Mouse (Mus musculus) heart, embryonic 16.5 days (tissue): Measurements from ENCODE around the gene Exoc3. TPM values are rescaled to one million over a fixed set of nuclear protein-coding genes. Genes with fewer than 3 reads are reported as not detected.

Source experiments
- ATAC-seq: fragments of 200-750 bp; cut with Nextera tagmentation; replicated peaks from 2 replicates; pipeline ENCODE4 v1.8.0; 2017; ENCODE audit warnings: moderate number of reproducible peaks; ENCODE audit not compliant: insufficient read depth, low FRiP score; ENCODE audit errors: extremely low read depth
- H3K27ac ChIP-seq: fragments of 300-500 bp; sonication (generic); 2 replicates; pipeline ENCODE4 v1.5.1; 2014; ENCODE audit warnings: mild to moderate bottlenecking, low read length, control low read depth, moderate library complexity
- H3K27me3 ChIP-seq: fragments of 300-500 bp; sonication (generic); 2 replicates; pipeline ENCODE4 v1.6.1; 2014; ENCODE audit warnings: low read length, mixed read lengths; ENCODE audit not compliant: control insufficient read depth, insufficient read depth
- H3K36me3 ChIP-seq: fragments of 300-500 bp; sonication (generic); 2 replicates; pipeline ENCODE4 v1.6.1; 2014; ENCODE audit not compliant: control insufficient read depth, insufficient read depth
- H3K4me1 ChIP-seq: fragments of 300-500 bp; sonication (generic); 2 replicates; pipeline ENCODE4 v1.6.1; 2014; ENCODE audit warnings: low read length, mixed read lengths; ENCODE audit not compliant: control insufficient read depth, insufficient read depth
- H3K4me2 ChIP-seq: fragments of 300-500 bp; sonication (generic); 2 replicates; pipeline ENCODE4 v1.6.1; 2014; ENCODE audit warnings: low read depth, mild to moderate bottlenecking, control low read depth, low read length
- H3K4me3 ChIP-seq: fragments of 300-500 bp; sonication (generic); 2 replicates; pipeline ENCODE4 v1.5.1; 2014; ENCODE audit warnings: mild to moderate bottlenecking, control low read depth, low read length
- H3K9ac ChIP-seq: fragments of 300-500 bp; sonication (generic); 2 replicates; pipeline ENCODE4 v1.6.1; 2014; ENCODE audit warnings: low read length, control low read depth
- H3K9me3 ChIP-seq: fragments of 300-500 bp; sonication (generic); replicated peaks from 2 replicates; pipeline ENCODE4 v1.6.1; 2016; ENCODE audit warnings: low read length; ENCODE audit not compliant: control insufficient read depth
- WGBS: fragments of 180-500 bp; shearing (Covaris S2); extraction: QIAGEN DNeasy Blood & Tissue Kit; methylation state at CpG from one replicate; pipeline ENCODE4 v1.1.7; 2014; 5-methylcytosine and 5-hydroxymethylcytosine counted together
- polyA plus RNA-seq: library from polyadenylated mRNA; unstranded; fragments of >200 nt; fragmentation: Nextera tagmentation; extraction: Ambion mirVana; gene quantifications from 2 replicates; pipeline ENCODE4 v1.2.1, GENCODE M21; 2015

The Exoc3 gene
- polyA plus RNA-seq, 1 experiment from 2014 or later = 61.9 TPM

GRCm38 (mm10) chr13:74145983-74146622 lies 62.4 kb downstream of the Exoc3 start:
- no peaks in the 10 kb centered on the region for H3K36me3 ChIP-seq
- H3K27ac ChIP-seq = no peak overlapping the region
- no peaks in the 10 kb centered on the region for H3K9me3 ChIP-seq
- no peaks in the 10 kb centered on the region for H3K27me3 ChIP-seq
- H3K9ac ChIP-seq = no peak overlapping the region
- ATAC-seq = no peak
- 90% methylated on average over 3 of the region's 3 CpGs for WGBS
- H3K4me2 ChIP-seq = no peak overlapping the region
- no peak overlapping the region for H3K4me3 ChIP-seq
- H3K4me1 ChIP-seq = no peaks in the 10 kb centered on the region

GRCm38 (mm10) chr13:74144120-74144884 lies 64.2 kb downstream of the Exoc3 start:
- Histone ChIP-seq H3K27me3 (no peaks in the 10 kb centered on the region), H3K9ac (no peak overlapping the region), H3K4me1 (peaks cover under 1% of the 10 kb centered on the region; the same call in 1 of the 2 replicates), H3K36me3 (no peaks in the 10 kb centered on the region), H3K27ac (no peak overlapping the region), H3K9me3 (no peaks in the 10 kb centered on the region), H3K4me2 (no peak overlapping the region), H3K4me3 (no peak overlapping the region)
- peak; percentile 52; the same call in 1 of the 2 replicates for ATAC-seq
- 67% methylated on average over 7 of the region's 7 CpGs for WGBS

- no peak for ATAC-seq
- Histone ChIP-seq H3K27me3 (no peaks in the 10 kb centered on the region), H3K9me3 (no peaks in the 10 kb centered on the region), H3K4me3 (no peak overlapping the region), H3K36me3 (no peaks in the 10 kb centered on the region), H3K4me2 (no peak overlapping the region), H3K4me1 (peaks cover 3% of the 10 kb centered on the region; the same call in 1 of the 2 replicates), H3K27ac (no peak overlapping the region), H3K9ac (no peak overlapping the region)
- WGBS = 69% methylated on average over 3 of the region's 3 CpGs
Observed at GRCm38 (mm10) chr13:74143282-74143681, 65.2 kb downstream of the Exoc3 start.

- no peak for ATAC-seq
- 84% methylated on average over 6 of the region's 6 CpGs for WGBS
- no peaks in the 10 kb centered on the region for H3K36me3 ChIP-seq
- no peak overlapping the region for H3K9ac ChIP-seq
- peaks cover 3% of the 10 kb centered on the region; the same call in 1 of the 2 replicates for H3K4me1 ChIP-seq
- H3K4me2 ChIP-seq = no peak overlapping the region
- H3K4me3 ChIP-seq = no peak overlapping the region
- no peaks in the 10 kb centered on the region for H3K27me3 ChIP-seq
- H3K27ac ChIP-seq = no peak overlapping the region
- no peaks in the 10 kb centered on the region for H3K9me3 ChIP-seq
Observed at GRCm38 (mm10) chr13:74140793-74141192, 67.7 kb downstream of the Exoc3 start.

GRCm38 (mm10) chr13:74138906-74139647 lies 69.5 kb downstream of the Exoc3 start:
- H3K4me2 ChIP-seq = no peak overlapping the region
- no peak for ATAC-seq
- no peak overlapping the region for H3K4me3 ChIP-seq
- 75% methylated on average over 7 of the region's 7 CpGs for WGBS
- H3K9ac ChIP-seq = no peak overlapping the region
- no peak overlapping the region for H3K27ac ChIP-seq
- no peaks in the 10 kb centered on the region for H3K27me3 ChIP-seq
- H3K9me3 ChIP-seq = no peaks in the 10 kb centered on the region
- peaks cover 3% of the 10 kb centered on the region; the same call in 1 of the 2 replicates for H3K4me1 ChIP-seq
- H3K36me3 ChIP-seq = no peaks in the 10 kb centered on the region

GRCm38 (mm10) chr13:74129909-74130308 lies 78.6 kb downstream of the Exoc3 start:
- no peaks in the 10 kb centered on the region for H3K4me1 ChIP-seq
- H3K36me3 ChIP-seq = no peaks in the 10 kb centered on the region
- no peak for ATAC-seq
- no peak overlapping the region for H3K9ac ChIP-seq
- no peaks in the 10 kb centered on the region for H3K9me3 ChIP-seq
- no peak overlapping the region for H3K4me2 ChIP-seq
- no peak overlapping the region for H3K4me3 ChIP-seq
- 83% methylated on average over 6 of the region's 6 CpGs for WGBS
- H3K27me3 ChIP-seq = no peaks in the 10 kb centered on the region
- no peak overlapping the region for H3K27ac ChIP-seq

- no peaks in the 10 kb centered on the region for H3K4me1 ChIP-seq
- no peaks in the 10 kb centered on the region for H3K9me3 ChIP-seq
- H3K36me3 ChIP-seq = no peaks in the 10 kb centered on the region
- no peak overlapping the region for H3K4me3 ChIP-seq
- H3K9ac ChIP-seq = no peak overlapping the region
- no peak overlapping the region for H3K27ac ChIP-seq
- WGBS = 80% methylated on average over 7 of the region's 7 CpGs
- no peak overlapping the region for H3K4me2 ChIP-seq
- peaks cover 9% of the 10 kb centered on the region for H3K27me3 ChIP-seq
- no peak for ATAC-seq
Observed at GRCm38 (mm10) chr13:74127571-74127970, 81.0 kb downstream of the Exoc3 start.

GRCm38 (mm10) chr13:74122632-74123031 lies 85.9 kb downstream of the Exoc3 start:
- Histone ChIP-seq H3K9ac (no peak overlapping the region), H3K27ac (no peak overlapping the region), H3K36me3 (no peaks in the 10 kb centered on the region), H3K27me3 (peaks cover 33% of the 10 kb centered on the region), H3K4me1 (peaks cover 8% of the 10 kb centered on the region), H3K9me3 (no peaks in the 10 kb centered on the region), H3K4me3 (no peak overlapping the region), H3K4me2 (no peak overlapping the region)
- 75% methylated on average over 3 of the region's 3 CpGs for WGBS
- no peak for ATAC-seq
